Mouse (Mus musculus) midbrain, postnatal 0 days (tissue): Measurements from ENCODE around the gene Dok3. TPM values are rescaled to one million over a fixed set of nuclear protein-coding genes. Genes with fewer than 3 reads are reported as not detected.
A peak's percentile ranks its signal among the peaks of the same experiment; 100 is the strongest.

Source experiments
- ATAC-seq: fragments of 200-750 bp; cut with Nextera tagmentation; 2 replicates; pipeline ENCODE4 v1.8.0; 2017; ENCODE audit warnings: moderate number of reproducible peaks, mild to moderate bottlenecking, moderate TSS enrichment, moderate library complexity; ENCODE audit not compliant: low FRiP score
- DNase-seq: peaks from one replicate; pipeline ENCODE4 v3.0.0-alpha.2; 2015; ENCODE audit warnings: low spot score
- H3K27ac ChIP-seq: fragments of 300-500 bp; sonication (generic); 2 replicates; pipeline ENCODE4 v1.5.1; 2014; ENCODE audit warnings: low read depth, mild to moderate bottlenecking, low read length, mixed read lengths
- H3K27me3 ChIP-seq: fragments of 300-500 bp; sonication (generic); 2 replicates; pipeline ENCODE4 v1.6.1; 2014; ENCODE audit warnings: low read length, control low read depth, mixed read lengths; ENCODE audit not compliant: insufficient read depth
- H3K36me3 ChIP-seq: fragments of 300-500 bp; sonication (generic); 2 replicates; pipeline ENCODE4 v1.6.1; 2014; ENCODE audit warnings: low read length, control low read depth, mixed read lengths; ENCODE audit not compliant: insufficient read depth
- H3K4me1 ChIP-seq: fragments of 300-500 bp; sonication (generic); 2 replicates; pipeline ENCODE4 v1.6.1; 2014; ENCODE audit warnings: mild to moderate bottlenecking, control low read depth, antibody characterized with exemption, low read length, mixed read lengths; ENCODE audit not compliant: insufficient read depth
- H3K4me2 ChIP-seq: fragments of 300-500 bp; sonication (generic); 2 replicates; pipeline ENCODE4 v1.6.1; 2014; ENCODE audit warnings: low read depth, mild to moderate bottlenecking, low read length, mixed read lengths; ENCODE audit not compliant: poor library complexity, severe bottlenecking
- H3K4me3 ChIP-seq: fragments of 300-500 bp; sonication (generic); 2 replicates; pipeline ENCODE4 v1.5.1; 2014; ENCODE audit warnings: low read depth, mild to moderate bottlenecking, low read length, moderate library complexity
- H3K9ac ChIP-seq: fragments of 300-500 bp; sonication (generic); replicated peaks from 2 replicates; pipeline ENCODE4 v1.6.1; 2014; ENCODE audit warnings: mild to moderate bottlenecking, low read length, moderate library complexity, mixed read lengths; ENCODE audit not compliant: poor library complexity, severe bottlenecking
- H3K9me3 ChIP-seq: fragments of 300-500 bp; sonication (generic); 2 replicates; pipeline ENCODE4 v1.6.1; 2016; ENCODE audit warnings: low read length, control low read depth
- CTCF ChIP-seq: IDR thresholded peaks from 2 replicates; pipeline ENCODE4 v1.5.1; 2016; ENCODE audit warnings: antibody characterized with exemption, mild to moderate bottlenecking
- WGBS: fragments of 180-500 bp; shearing (Covaris S2); extraction: QIAGEN DNeasy Blood & Tissue Kit; methylation state at CpG from one replicate; pipeline ENCODE4 v1.1.7; 2014; 5-methylcytosine and 5-hydroxymethylcytosine counted together
- polyA plus RNA-seq: library from polyadenylated mRNA; unstranded; fragments of >200 nt; fragmentation: Nextera tagmentation; extraction: Ambion mirVana; gene quantifications from 2 replicates; pipeline ENCODE4 v1.2.1, GENCODE M21; 2015
- total RNA-seq: library from RNA; depleted of rRNA; stranded (reverse); fragments of >200 nt; gene quantifications from 2 replicates; pipeline ENCODE4 v1.2.3, GENCODE M21; 2014

Dok3 gene
- total and polyA plus RNA-seq, 2 experiments from 2014 or later: 1.4 to 3.0 TPM

GRCm38 (mm10) chr13:55525733-55526553 lies 3.2 kb downstream of the Dok3 start:
- Histone ChIP-seq H3K36me3 (peaks cover 17% of the 10 kb centered on the region; the same call in 1 of the 2 replicates), H3K9ac (no peak overlapping the region), H3K27me3 (no peaks in the 10 kb centered on the region), H3K9me3 (no peaks in the 10 kb centered on the region), H3K27ac (no peak overlapping the region), H3K4me2 (no peak overlapping the region), H3K4me3 (no peak overlapping the region), H3K4me1 (no peaks in the 10 kb centered on the region)
- ATAC-seq: no peak
- no peak for TF ChIP-seq CTCF
- WGBS: 83% methylated on average over 16 of the region's 16 CpGs
- no peak for DNase-seq

GRCm38 (mm10) chr13:55523951-55524600 lies 5.0 kb downstream of the Dok3 start:
- no peak for ATAC-seq
- WGBS: 91% methylated on average over 23 of the region's 23 CpGs

DNA sequence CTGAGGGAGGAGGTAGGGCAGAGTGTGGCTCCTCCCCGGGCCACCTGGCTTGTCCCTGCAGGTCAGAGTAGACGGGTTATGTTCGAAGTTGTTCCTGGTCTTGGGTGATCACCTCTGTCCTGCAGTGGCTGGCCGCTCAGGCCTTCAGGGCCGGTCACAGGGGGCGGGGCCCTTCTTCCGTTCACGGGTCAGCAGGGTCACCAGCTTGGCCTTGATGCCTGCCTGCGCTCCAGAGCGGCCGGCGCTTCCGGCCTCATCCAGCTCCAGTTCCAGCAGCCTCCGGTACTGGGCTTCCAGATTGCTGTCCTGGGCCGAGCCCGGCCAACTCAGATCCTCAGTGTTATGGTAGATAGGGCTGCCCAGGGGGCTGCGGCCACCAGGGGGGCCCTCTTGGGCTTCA lies 5.8 kb downstream of the Dok3 start:
- TF ChIP-seq CTCF: no peak
- no peak overlapping the region for H3K9ac ChIP-seq
- H3K27me3 ChIP-seq: no peaks in the 10 kb centered on the region
- H3K4me1 ChIP-seq: no peaks in the 10 kb centered on the region
- no peak overlapping the region for H3K27ac ChIP-seq
- H3K9me3 ChIP-seq: no peaks in the 10 kb centered on the region
- no peak overlapping the region for H3K4me3 ChIP-seq
- DNase-seq (no peak), ATAC-seq (no peak)
- 64% methylated on average over 17 of the region's 17 CpGs for WGBS
- H3K36me3 ChIP-seq: no peaks in the 10 kb centered on the region; the same call in 1 of the 2 replicates
- no peak overlapping the region for H3K4me2 ChIP-seq

More at GRCm38 (mm10) chr13:55523951-55524600, 5.0 kb downstream of the Dok3 start:
- no peak overlapping the region for H3K4me3 ChIP-seq
- H3K4me1 ChIP-seq: no peaks in the 10 kb centered on the region
- H3K4me2 ChIP-seq: no peak overlapping the region
- H3K27me3 ChIP-seq: no peaks in the 10 kb centered on the region
- no peak overlapping the region for H3K9ac ChIP-seq
- no peak for DNase-seq
- TF ChIP-seq CTCF: no peak
- H3K36me3 ChIP-seq: peaks cover 2% of the 10 kb centered on the region; the same call in 1 of the 2 replicates
- H3K9me3 ChIP-seq: no peaks in the 10 kb centered on the region
- H3K27ac ChIP-seq: no peak overlapping the region

GRCm38 (mm10) chr13:55522730-55523129 lies 6.4 kb downstream of the Dok3 start:
- ATAC-seq (no peak), DNase-seq (no peak)
- Histone ChIP-seq H3K27ac (no peak overlapping the region), H3K4me2 (no peak overlapping the region), H3K4me1 (no peaks in the 10 kb centered on the region), H3K36me3 (no peaks in the 10 kb centered on the region; the same call in 1 of the 2 replicates), H3K4me3 (no peak overlapping the region), H3K9ac (no peak overlapping the region), H3K9me3 (no peaks in the 10 kb centered on the region), H3K27me3 (no peaks in the 10 kb centered on the region)
- WGBS: 66% methylated on average over 8 of the region's 8 CpGs
- TF ChIP-seq CTCF: no peak

DNA sequence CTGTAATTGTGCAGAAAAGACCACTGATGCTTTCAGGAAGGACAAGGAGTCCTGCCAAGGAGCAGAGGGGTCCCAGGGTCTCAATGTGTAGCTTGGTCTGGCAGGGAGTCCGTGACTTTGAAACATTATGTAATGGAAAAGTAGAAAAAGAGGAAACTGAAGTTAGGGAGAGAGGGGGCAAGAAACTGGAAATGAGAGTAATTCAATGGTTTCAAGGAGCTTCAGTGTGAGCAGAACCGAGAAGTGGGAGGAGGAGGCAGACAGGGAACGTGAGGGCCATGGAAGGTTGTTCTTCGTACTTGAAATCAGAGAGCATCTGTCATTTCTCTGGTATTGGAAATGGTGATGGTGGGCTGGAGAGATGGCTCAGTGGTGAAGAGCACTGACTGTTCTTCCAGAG lies 9.5 kb downstream of the Dok3 start:
- no peaks in the 10 kb centered on the region for H3K9me3 ChIP-seq
- no peak for TF ChIP-seq CTCF
- no peak overlapping the region for H3K27ac ChIP-seq
- H3K9ac ChIP-seq: no peak overlapping the region
- H3K36me3 ChIP-seq: no peaks in the 10 kb centered on the region; the same call in 1 of the 2 replicates
- no peak overlapping the region for H3K4me3 ChIP-seq
- WGBS: 77% methylated on average over 4 of the region's 4 CpGs
- no peaks in the 10 kb centered on the region for H3K27me3 ChIP-seq
- H3K4me2 ChIP-seq: no peak overlapping the region
- no peak for ATAC-seq
- DNase-seq: no peak
- H3K4me1 ChIP-seq: peaks cover 2% of the 10 kb centered on the region; the same call in 1 of the 2 replicates

DNA sequence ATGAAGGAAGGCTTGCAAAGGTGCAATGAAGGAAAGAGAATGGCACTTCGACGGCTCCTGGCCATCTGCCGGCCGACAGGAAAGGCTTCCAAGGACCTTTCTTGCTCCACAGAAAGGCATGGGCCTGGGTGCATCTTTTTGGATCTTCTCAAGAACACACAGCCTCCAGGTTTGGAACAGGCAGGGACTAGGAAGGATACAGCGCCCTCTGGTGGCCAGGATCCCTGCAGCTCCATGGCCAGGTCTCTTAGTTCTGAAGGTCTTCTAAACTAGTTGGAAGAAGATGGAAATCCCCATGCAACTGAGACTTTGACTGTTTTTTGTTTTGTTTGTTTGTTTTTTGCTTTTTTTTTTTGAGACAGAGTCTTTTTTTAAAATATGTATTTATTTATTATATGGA lies 12.1 kb downstream of the Dok3 start:
- Histone ChIP-seq H3K36me3 (no peaks in the 10 kb centered on the region), H3K4me1 (peaks cover 11% of the 10 kb centered on the region; the same call in 1 of the 2 replicates), H3K9me3 (no peaks in the 10 kb centered on the region), H3K9ac (no peak overlapping the region), H3K4me3 (no peak overlapping the region), H3K27ac (no peak overlapping the region), H3K27me3 (no peaks in the 10 kb centered on the region), H3K4me2 (no peak overlapping the region)
- DNase-seq: peak; percentile 92
- TF ChIP-seq CTCF: peak; percentile 96
- WGBS: 6% methylated on average over 5 of the region's 5 CpGs
- ATAC-seq: no peak
